Mouse (Mus musculus) forelimb bud, embryonic 11.5 days (tissue): ENCODE results near the gene Kndc1.

ENCODE experiments used
- DNase-seq: peaks from one replicate; pipeline ENCODE4 v3.0.0-alpha.2; 2012; ENCODE audit warnings: low read depth, low spot score

Gene Kndc1

GRCm38 (mm10) chr7:139951079-139951478 lies 56.6 kb downstream of the Kndc1 start:
- DNase-seq, result no peak

GRCm38 (mm10) chr7:139951991-139952633 lies 57.6 kb downstream of the Kndc1 start:
- no peak for DNase-seq

DNA sequence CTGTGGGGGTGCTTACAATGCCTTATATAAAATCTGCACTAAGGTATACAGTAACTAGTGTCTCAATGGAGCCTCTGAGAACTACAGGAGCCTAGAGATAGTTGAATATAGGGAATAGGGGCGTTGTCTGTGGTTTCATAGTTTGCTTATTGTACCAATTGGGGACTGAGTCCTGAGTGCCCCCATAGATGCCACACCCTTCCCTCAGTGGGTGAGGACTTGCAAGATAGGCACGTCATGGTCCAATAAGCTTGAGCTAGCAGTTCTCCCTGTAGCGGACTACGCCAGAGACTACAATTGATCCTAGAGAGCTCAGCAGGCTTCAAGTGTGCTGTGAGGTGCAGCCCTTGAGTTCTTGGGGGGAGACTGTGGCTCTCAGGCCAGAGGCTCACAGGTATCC lies 61.0 kb downstream of the Kndc1 start:
- DNase-seq, result no peak

- no peak for DNase-seq
These were observed 62.2 kb downstream of the Kndc1 start for GRCm38 (mm10) chr7:139956658-139957057.

DNA sequence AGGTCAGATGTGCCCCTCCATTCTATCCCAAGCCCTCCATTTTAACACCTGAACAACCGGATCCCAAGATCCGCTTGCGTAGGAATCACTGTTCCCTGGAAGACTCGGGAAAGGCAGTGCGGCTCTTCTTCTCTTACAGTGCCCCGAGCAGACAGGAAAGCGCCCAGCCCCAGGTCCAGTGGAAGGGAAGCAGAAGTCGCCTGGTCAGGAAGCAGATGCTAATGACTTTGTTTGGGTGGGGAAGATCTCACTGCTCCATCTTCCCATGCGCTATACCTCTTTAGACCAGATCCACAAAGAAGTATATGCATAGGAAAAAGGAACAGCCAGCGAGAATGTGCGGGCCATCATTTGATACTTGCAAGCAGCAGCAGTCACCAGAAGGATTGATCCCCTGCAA lies 62.9 kb downstream of the Kndc1 start:
- no peak for DNase-seq

DNA sequence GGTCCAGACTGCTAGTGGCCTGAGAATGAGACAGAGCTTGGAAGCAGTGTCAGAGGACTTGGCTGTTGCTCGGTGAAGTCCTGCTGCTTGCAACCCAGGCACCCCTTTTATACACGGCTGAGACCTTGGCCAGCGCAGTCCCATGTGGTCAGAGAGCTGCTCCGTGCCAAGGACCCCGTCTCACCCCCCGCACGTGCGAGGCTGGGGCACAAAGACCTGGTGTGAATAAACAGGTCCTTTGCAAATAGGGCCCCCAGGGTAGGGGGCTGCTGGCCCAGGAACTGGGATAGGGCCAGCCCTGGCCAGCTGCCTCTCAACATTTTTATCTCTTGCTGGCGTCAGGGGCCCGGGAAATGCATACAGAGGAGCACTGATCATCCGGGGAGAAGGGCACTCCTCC lies 63.5 kb downstream of the Kndc1 start:
- DNase-seq, result no peak

DNA sequence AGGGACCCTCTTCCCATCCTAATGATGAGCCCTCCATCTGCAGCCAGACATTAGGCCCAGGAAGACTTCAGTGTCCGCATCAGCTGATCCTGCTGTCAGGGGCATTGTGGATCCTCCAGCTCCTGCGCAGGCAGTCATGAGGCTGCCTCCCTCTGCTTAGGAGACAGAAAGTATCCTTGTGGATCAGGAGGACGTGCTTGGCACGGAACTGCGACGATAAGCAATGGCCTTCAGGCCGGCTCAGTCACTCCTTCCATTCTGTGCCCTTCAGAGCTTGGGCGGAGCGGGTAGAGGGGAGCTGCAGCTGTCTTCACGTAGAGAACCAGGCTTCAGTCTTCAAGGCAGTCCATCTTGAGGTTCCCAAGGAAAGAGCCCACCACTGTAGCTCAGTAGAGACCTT lies 66.6 kb downstream of the Kndc1 start:
- DNase-seq, result no peak

DNA sequence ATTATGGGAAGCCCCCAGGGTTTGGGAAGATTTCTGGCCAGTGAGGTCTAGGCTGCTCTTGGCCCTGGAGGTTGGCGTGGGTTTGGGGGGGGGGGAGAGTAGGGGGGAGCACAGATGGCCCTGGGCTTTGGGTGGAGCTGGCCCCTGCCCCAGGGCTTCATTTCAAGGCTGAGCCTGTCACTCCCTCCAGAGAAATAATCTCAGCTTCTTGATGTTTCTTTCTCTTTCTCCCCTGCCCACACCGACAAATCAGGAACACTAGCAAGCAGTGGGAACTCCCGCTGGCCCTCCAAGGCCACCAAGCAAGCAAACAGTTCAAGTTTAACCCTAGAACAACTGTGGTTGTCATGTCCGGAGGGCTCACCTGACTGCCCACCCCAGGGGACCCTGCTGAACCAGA lies 69.3 kb downstream of the Kndc1 start:
- DNase-seq, result no peak

DNA sequence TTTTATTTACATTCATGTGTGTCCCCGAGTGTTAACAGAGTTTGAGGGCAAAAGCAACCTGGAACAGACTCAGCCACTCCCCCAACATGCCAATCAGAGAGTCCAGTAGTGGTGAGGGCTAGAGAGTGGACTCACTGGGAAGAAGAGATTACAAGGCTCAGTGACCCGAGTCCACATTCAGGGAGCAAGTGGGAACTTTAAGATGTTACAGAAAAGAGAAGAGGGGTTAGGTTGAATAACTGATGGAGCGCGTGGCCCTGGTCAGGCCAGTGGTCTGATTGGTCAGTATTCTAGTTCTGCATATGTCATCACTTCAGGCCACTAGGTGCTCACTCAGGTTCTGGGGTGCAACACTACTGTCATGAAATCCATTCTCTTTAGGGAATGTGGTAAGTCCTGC lies 72.7 kb downstream of the Kndc1 start:
- DNase-seq, result no peak

GRCm38 (mm10) chr7:139968428-139968827 lies 73.9 kb downstream of the Kndc1 start:
- DNase-seq, result no peak

DNA sequence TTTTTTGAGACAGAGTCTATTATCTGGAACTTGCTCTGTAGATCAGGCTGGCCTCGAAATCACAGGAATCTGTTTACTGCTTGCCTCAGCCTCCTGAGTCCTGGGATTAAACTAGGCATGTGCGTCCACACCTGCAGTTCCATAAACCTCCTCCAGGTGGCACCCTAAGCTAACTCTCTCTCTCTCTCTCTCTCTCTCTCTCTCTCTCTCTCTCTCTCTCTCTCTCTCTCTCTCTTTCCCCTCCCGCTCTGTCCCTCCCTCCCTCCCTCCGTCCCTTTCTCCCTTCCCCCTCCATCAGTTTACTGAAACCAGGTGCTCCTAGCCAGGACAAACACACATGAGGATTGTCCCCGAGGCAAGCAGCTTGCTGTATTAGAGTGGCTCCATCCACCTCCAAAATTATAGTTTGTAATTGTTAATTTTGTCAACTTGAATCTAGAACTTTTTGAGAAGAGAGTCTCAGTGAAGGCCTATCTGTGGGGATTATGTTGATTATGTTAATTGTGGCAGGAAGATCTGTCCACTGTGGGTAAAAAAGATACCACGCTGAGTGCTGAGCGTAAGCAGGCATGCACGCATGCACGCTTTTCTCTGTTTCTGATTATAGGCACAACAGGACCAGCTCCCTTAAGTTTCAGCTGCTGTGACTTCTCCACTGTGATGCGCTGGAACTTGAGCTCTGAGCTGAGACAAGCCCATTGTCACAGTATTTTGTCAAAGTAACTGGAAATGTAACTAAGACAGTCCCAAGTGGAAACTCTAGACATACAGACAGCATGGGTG lies 75.0 kb downstream of the Kndc1 start:
- DNase-seq, result peak; percentile 91

DNA sequence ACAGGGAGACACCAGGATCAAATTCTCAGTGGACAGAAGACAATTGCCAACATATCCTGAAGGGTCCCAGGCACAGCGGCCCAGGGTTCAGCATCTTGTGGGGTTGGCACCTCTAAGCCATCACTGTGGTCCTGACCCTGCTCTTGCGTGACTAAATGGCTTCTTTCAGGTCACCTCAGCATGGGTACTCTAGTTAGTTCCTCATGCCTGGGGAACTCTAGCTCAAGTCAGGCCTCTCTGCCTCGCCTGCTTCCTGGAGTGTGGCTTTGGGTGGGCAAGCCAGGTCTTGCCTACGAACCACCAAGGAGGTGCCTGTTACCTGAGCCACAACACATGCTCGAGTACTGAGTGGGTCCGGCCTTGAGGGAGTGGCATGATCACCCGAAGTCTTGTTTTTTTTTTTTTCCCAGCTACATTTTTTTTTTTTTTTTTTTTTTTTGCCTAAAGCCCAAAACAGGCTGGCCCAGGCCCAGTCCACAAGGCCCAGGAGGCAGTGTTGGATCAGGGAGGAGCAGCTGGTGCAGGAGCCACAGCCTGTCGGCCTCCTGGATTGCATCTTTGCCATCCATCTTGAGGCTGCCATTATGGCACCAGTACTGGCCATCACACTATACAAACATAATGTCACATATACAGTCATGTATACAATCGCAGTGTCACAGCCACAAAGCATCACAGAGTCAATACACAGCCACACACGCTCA lies 75.9 kb downstream of the Kndc1 start:
- no peak for DNase-seq

- no peak for DNase-seq
These were observed 76.5 kb downstream of the Kndc1 start for GRCm38 (mm10) chr7:139970979-139971378.

DNA sequence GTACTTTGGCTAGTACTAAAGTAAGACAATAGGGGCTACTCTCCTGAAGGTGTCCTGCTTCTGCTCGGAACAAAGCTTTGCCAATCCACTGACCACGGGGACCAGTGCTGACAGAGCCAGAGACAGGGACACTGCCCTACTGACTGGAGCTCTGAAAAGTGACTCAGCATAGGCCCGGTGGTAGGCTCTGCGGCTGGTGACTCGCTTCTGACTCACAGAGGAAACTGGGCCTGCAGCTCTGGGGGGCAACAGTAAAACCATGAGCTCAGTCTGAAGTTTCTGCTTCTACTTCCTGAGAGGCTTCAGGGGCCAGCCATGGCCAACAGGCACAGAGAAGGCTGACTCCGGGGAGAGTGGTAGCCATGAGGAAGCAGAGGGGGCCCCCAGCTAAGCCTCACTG lies 76.9 kb downstream of the Kndc1 start:
- no peak for DNase-seq

DNA sequence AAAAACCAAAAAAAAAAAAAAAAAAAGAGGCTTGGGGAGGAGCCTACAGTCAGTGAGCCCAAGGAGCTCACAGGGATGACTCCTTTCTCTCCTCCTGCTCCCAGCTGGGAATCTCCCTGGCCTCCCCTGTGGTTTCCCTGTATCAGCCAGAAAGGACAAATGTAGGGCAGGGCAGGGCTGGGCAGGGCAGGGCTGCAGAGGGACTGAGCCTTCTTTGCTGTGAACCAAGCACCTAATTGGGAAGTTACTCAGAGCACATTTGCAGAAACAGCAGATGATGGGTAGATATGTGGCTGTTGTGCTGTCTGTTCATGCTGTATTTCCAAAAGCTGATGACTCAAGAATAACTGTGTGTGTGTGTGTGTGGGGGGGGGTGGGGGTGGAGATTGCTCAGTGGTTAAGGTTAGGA lies 78.4 kb downstream of the Kndc1 start:
- DNase-seq, result no peak

GRCm38 (mm10) chr7:139974307-139974706 lies 79.8 kb downstream of the Kndc1 start:
- no peak for DNase-seq

DNA sequence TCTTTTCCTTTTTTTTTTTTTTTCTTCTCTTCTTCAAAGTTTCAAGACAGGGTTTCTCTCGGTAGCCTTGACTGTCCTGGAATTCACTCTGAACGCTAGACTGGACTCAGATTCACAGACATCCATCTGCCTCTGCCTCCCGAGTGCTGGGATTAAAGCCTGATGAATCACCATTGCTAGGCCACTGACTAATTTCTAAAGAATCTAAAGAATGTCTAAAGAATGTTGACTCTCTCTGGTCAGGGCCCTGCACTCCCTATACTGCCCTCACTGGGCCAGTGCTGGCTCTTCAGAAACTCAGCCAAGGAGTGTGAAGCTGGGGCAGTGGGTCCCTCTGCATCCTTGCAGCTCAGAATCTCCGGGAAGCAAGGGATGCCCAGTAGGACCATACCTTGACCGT lies 81.0 kb downstream of the Kndc1 start:
- DNase-seq, result no peak

- peak; percentile 79 for DNase-seq
These were observed 83.9 kb downstream of the Kndc1 start, which contains the start of gene 6430531B16Rik for GRCm38 (mm10) chr7:139978278-139978892. Gene 6430531B16Rik (minus strand): TSS chr7:139978755.

DNA sequence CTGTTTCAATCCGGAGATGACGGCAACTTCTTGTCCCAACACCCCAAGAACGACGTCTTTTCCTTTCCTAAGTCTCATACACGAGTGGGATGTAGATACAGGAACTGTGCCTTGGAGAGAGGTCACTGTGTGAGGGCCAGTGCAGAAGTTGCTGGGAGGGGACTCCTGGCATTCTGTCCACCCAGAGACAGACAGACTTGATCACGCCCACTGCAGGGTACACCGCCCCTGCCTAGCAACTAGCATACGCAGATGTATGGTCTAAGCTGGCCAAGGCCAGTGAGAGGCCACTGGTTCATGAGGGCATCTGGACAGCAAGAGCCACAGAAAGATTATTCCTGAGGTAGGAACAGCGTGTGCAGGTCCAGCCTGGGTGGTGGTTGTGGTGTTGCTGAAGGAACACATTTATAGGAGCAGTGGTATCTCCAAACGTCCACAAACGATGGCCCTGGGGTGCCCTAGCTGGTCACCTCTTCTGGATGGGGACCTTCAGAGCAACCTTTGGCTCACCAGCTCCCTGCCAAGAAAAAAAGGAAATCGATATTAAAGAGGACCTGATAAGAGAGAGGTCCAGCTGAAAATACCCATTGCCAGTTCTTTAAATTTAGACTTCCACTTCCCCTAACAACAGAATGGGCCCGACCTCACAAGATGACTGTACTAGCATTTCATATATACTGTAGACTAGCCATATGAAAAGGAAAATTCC lies 84.7 kb downstream of the Kndc1 start:
- no peak for DNase-seq

DNA sequence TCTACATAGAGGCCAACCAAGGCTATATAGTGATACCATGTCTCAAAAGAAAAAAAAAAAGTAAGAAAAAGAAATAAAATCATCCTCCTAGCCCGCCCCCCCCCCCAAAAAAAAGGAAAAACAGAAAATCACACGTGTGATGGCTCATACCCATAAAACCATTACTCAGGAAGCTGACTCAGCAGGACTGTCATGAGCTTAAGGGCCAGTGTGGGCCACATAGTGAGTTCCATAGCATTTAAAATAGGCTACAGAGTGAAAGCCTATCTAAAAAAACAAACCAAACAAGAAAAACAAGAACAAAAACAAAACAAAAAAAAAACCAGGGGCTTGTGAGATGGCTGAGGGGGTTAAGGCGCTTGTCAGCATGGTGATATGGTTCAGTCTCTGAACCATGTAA lies 86.3 kb downstream of the Kndc1 start:
- no peak for DNase-seq

GRCm38 (mm10) chr7:139982058-139982457 lies 87.6 kb downstream of the Kndc1 start:
- DNase-seq, result no peak

DNA sequence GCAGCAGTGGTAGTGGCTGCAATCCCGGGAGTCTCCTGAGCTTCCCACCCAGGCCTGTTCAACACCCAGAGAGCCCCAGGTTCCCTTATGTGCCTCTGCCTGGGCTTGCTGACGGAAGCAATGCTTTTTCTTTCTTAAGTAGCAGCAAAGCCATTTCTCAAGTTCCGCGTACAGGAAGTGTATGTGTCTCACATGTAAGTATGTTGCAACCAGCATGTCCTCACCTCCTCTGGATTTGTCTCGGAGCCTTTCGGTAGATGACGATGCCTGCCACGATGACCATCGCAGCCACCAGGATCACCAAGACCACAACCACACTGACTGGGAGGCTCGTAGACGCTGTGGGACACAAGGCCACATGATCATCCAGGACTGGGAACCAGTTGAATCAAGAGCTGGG lies 90.0 kb downstream of the Kndc1 start:
- no peak for DNase-seq
